Mouse (Mus musculus): ENCODE data around the gene Cxcr5. TPM values are rescaled to one million over a fixed set of nuclear protein-coding genes. Genes with fewer than 3 reads are reported as not detected.
A peak's percentile ranks its signal among the peaks of the same experiment; 100 is the strongest.

Gene Cxcr5
- polyA plus RNA-seq (2015; fragmentation: Nextera tagmentation; extraction: Ambion mirVana) = not detected in 2 replicates

DNA sequence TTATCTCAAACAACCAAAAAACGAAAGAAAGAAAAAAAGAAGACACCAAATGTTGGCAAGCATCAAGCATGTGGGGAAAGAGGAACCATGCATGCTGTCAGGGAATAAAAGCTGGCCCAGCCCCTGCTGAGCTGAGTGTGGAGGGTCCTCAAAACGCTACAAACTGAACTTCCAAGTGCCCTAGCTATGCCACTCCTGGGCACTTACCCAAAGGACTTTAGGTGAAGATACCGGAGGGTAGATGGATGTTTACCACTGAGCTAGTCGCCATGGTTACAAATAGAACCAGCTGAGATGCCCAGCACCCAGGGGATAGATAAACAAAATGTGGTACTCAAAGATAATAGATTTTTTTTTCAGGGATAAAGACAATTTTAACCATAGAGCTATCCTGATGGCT, at the start of gene Cxcr5:
Cxcr5 (minus strand) TSS at position 281 of the 400 bp plus-strand sequence.
- no peak for ATAC-seq
- WGBS = 41% methylated on average over 4 of the region's 4 CpGs
- Histone ChIP-seq H3K9me3 (ENCODE audit: control insufficient read depth, low read length) (no peaks in the 10 kb centered on the region), H3K4me3 (ENCODE audit: low read length) (no peak within 1 kb of the TSS), H3K27me3 (replicated peaks; ENCODE audit: control insufficient read depth, insufficient read depth, low read length) (no peaks in the 10 kb centered on the region), H3K36me3 (ENCODE audit: control insufficient read depth, insufficient read depth, low read length) (no peaks in the 10 kb centered on the region), H3K4me2 (ENCODE audit: low read length) (no peak within 1 kb of the TSS), H3K9ac (ENCODE audit: low read depth, low read length) (no peak within 1 kb of the TSS), H3K4me1 (ENCODE audit: control insufficient read depth, insufficient read depth, low read depth, low read length) (no peaks in the 10 kb centered on the region; the same call in 1 of the 2 replicates), H3K27ac (ENCODE audit: low read depth, low read length) (no peak within 1 kb of the TSS)

- no peak overlapping the region for H3K4me3 ChIP-seq (ENCODE audit: low read length)
- 96% methylated on average over 25 of the region's 25 CpGs for WGBS
- peaks cover 23% of the 10 kb centered on the region for H3K4me1 ChIP-seq (ENCODE audit: control insufficient read depth, insufficient read depth, low read depth, low read length)
- ATAC-seq = no peak
- H3K27ac ChIP-seq (ENCODE audit: low read depth, low read length) = no peak overlapping the region
- no peaks in the 10 kb centered on the region for H3K9me3 ChIP-seq (ENCODE audit: control insufficient read depth, low read length)
- no peak overlapping the region for H3K9ac ChIP-seq (ENCODE audit: low read depth, low read length)
- no peaks in the 10 kb centered on the region for H3K27me3 ChIP-seq (replicated peaks; ENCODE audit: control insufficient read depth, insufficient read depth, low read length)
- no peak overlapping the region for H3K4me2 ChIP-seq (ENCODE audit: low read length)
- peaks cover 32% of the 10 kb centered on the region for H3K36me3 ChIP-seq (ENCODE audit: control insufficient read depth, insufficient read depth, low read length)
Observed at GRCm38 (mm10) chr9:44610371-44610770, 48.7 kb upstream of the Cxcr5 start.

- peaks cover 19% of the 10 kb centered on the region for H3K36me3 ChIP-seq (ENCODE audit: control insufficient read depth, insufficient read depth, low read length)
Observed at GRCm38 (mm10) chr9:44607306-44607705, 45.6 kb upstream of the Cxcr5 start.

DNA sequence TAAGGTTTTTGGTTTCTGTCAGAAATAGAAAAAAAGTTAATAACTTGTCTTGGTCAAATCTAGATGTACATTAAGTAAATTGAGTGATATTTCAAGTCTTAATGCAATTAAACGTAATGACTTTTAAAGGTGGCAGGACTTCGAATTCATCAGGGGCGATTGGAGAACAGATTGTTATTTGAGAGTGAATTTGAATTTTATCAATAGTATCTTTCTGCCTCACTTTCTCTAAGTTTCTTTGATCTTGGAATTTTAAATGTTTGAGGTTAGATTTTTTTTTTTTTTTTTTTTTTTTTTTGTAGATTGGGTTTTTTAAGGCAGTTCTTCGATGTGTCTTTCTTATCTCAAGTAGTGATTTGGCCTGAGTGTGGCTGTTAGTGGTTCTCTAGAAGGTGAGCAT, 45.0 kb upstream of the Cxcr5 start:
- peak overlapping the region; percentile 63 for H3K4me2 ChIP-seq (ENCODE audit: low read length)
- WGBS = 66% methylated on average over 4 of the region's 4 CpGs

More at GRCm38 (mm10) chr9:44607306-44607705, 45.6 kb upstream of the Cxcr5 start:
- 48% methylated on average over 4 of the region's 4 CpGs for WGBS
- Histone ChIP-seq H3K4me3 (ENCODE audit: low read length) (peak overlapping the region; percentile 11; the same call in 1 of the 2 replicates), H3K9me3 (ENCODE audit: control insufficient read depth, low read length) (no peaks in the 10 kb centered on the region), H3K27me3 (replicated peaks; ENCODE audit: control insufficient read depth, insufficient read depth, low read length) (no peaks in the 10 kb centered on the region), H3K4me2 (ENCODE audit: low read length) (peak overlapping the region; percentile 63), H3K9ac (ENCODE audit: low read depth, low read length) (no peak overlapping the region), H3K4me1 (ENCODE audit: control insufficient read depth, insufficient read depth, low read depth, low read length) (peaks cover 29% of the 10 kb centered on the region), H3K27ac (ENCODE audit: low read depth, low read length) (no peak overlapping the region)
- no peak for ATAC-seq

DNA sequence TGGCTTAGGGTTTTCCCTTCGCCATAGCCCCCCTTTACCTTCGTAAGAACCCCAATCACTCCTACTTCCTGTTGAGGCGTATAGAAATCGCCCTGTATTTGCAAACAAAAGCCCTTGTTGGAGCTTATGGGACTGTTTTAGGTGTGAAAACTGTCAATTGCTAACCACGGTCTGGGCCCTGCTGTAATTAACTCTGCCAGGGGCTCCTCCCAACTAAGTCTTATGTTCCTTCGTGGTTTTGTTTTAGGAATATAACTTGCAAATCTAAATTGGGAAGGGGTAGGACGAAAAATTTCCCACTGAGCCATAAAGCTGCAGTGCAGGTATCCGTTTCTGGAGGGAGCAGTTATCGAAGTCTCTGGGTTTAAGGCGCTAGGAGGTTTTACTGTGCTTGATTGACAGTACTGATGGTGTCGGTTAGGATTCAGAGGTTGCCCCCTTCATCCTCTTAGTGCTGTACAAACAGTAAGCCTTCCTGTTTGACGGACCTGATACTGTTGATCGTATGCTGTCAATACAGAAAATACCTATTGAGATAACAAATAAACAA, 44.0 kb upstream of the Cxcr5 start:
- under 1% methylated on average over 13 of the region's 13 CpGs for WGBS

More for the DNA sequence above, 45.0 kb upstream of the Cxcr5 start:
- Histone ChIP-seq H3K4me1 (ENCODE audit: control insufficient read depth, insufficient read depth, low read depth, low read length) (peaks cover 29% of the 10 kb centered on the region), H3K4me3 (ENCODE audit: low read length) (no peak overlapping the region; the same call in 1 of the 2 replicates), H3K36me3 (ENCODE audit: control insufficient read depth, insufficient read depth, low read length) (peaks cover 17% of the 10 kb centered on the region), H3K27me3 (replicated peaks; ENCODE audit: control insufficient read depth, insufficient read depth, low read length) (no peaks in the 10 kb centered on the region), H3K27ac (ENCODE audit: low read depth, low read length) (no peak overlapping the region), H3K9ac (ENCODE audit: low read depth, low read length) (no peak overlapping the region), H3K9me3 (ENCODE audit: control insufficient read depth, low read length) (no peaks in the 10 kb centered on the region)
- ATAC-seq = no peak

GRCm38 (mm10) chr9:44604779-44605615, 43.3 kb upstream of the Cxcr5 start, which contains the start of gene Ddx6:
Gene Ddx6 (plus strand): TSS chr9:44604892.
- Histone ChIP-seq H3K9ac (ENCODE audit: low read depth, low read length) (peak within 1 kb of the TSS; percentile 99), H3K4me2 (ENCODE audit: low read length) (peak within 1 kb of the TSS; percentile 89), H3K9me3 (ENCODE audit: control insufficient read depth, low read length) (no peaks in the 10 kb centered on the region), H3K4me3 (ENCODE audit: low read length) (peak within 1 kb of the TSS; percentile 85), H3K27ac (ENCODE audit: low read depth, low read length) (peak within 1 kb of the TSS; percentile 99), H3K36me3 (ENCODE audit: control insufficient read depth, insufficient read depth, low read length) (peaks cover 11% of the 10 kb centered on the region), H3K27me3 (replicated peaks; ENCODE audit: control insufficient read depth, insufficient read depth, low read length) (no peaks in the 10 kb centered on the region), H3K4me1 (ENCODE audit: control insufficient read depth, insufficient read depth, low read depth, low read length) (peaks cover 29% of the 10 kb centered on the region)
- under 1% methylated on average over 64 of the region's 80 CpGs for WGBS
- ATAC-seq = peak; percentile 71

More for the DNA sequence above, 44.0 kb upstream of the Cxcr5 start:
- Histone ChIP-seq H3K4me1 (ENCODE audit: control insufficient read depth, insufficient read depth, low read depth, low read length) (peaks cover 29% of the 10 kb centered on the region), H3K4me3 (ENCODE audit: low read length) (peak overlapping the region; percentile 85), H3K27ac (ENCODE audit: low read depth, low read length) (peak overlapping the region; percentile 99), H3K27me3 (replicated peaks; ENCODE audit: control insufficient read depth, insufficient read depth, low read length) (no peaks in the 10 kb centered on the region), H3K36me3 (ENCODE audit: control insufficient read depth, insufficient read depth, low read length) (peaks cover 16% of the 10 kb centered on the region), H3K9me3 (ENCODE audit: control insufficient read depth, low read length) (no peaks in the 10 kb centered on the region), H3K9ac (ENCODE audit: low read depth, low read length) (peak overlapping the region; percentile 99), H3K4me2 (ENCODE audit: low read length) (peak overlapping the region; percentile 63)
- ATAC-seq = no peak

GRCm38 (mm10) chr9:44604290-44604778, 42.7 kb upstream of the Cxcr5 start:
- Histone ChIP-seq H3K4me3 (ENCODE audit: low read length) (peak overlapping the region; percentile 85), H3K36me3 (ENCODE audit: control insufficient read depth, insufficient read depth, low read length) (peaks cover 11% of the 10 kb centered on the region), H3K4me2 (ENCODE audit: low read length) (peak overlapping the region; percentile 89), H3K9ac (ENCODE audit: low read depth, low read length) (peak overlapping the region; percentile 99), H3K9me3 (ENCODE audit: control insufficient read depth, low read length) (no peaks in the 10 kb centered on the region), H3K27ac (ENCODE audit: low read depth, low read length) (peak overlapping the region; percentile 99), H3K4me1 (ENCODE audit: control insufficient read depth, insufficient read depth, low read depth, low read length) (peaks cover 30% of the 10 kb centered on the region), H3K27me3 (replicated peaks; ENCODE audit: control insufficient read depth, insufficient read depth, low read length) (no peaks in the 10 kb centered on the region)
- under 1% methylated on average over 46 of the region's 65 CpGs for WGBS
- ATAC-seq = peak; percentile 79

- Histone ChIP-seq H3K4me2 (ENCODE audit: low read length) (peak overlapping the region; percentile 89), H3K4me3 (ENCODE audit: low read length) (peak overlapping the region; percentile 85), H3K27ac (ENCODE audit: low read depth, low read length) (peak overlapping the region; percentile 99), H3K27me3 (replicated peaks; ENCODE audit: control insufficient read depth, insufficient read depth, low read length) (no peaks in the 10 kb centered on the region), H3K4me1 (ENCODE audit: control insufficient read depth, insufficient read depth, low read depth, low read length) (peaks cover 32% of the 10 kb centered on the region), H3K9me3 (ENCODE audit: control insufficient read depth, low read length) (no peaks in the 10 kb centered on the region), H3K9ac (ENCODE audit: low read depth, low read length) (peak overlapping the region; percentile 99), H3K36me3 (ENCODE audit: control insufficient read depth, insufficient read depth, low read length) (peaks cover 8% of the 10 kb centered on the region; the same call in 1 of the 2 replicates)
- ATAC-seq = peak; percentile 75
- under 1% methylated on average over 38 of the region's 38 CpGs for WGBS
Observed at GRCm38 (mm10) chr9:44603454-44604289, 42.0 kb upstream of the Cxcr5 start.
